Mouse (Mus musculus): ENCODE data around the gene Cttnbp2. TPM values are rescaled to one million over a fixed set of nuclear protein-coding genes. Genes with fewer than 3 reads are reported as not detected.
"Not testable (repeated sequence)": the region's sequence is repeated elsewhere in the genome, so short reads cannot be mapped to it uniquely, and the experiment has no call there.

The Cttnbp2 gene
- polyA plus RNA-seq, 1 experiment from 2014 or later: 13.6 TPM

GRCm38 (mm10) chr6:18415961-18416360 is 98.7 kb downstream of the Cttnbp2 start:
- Histone ChIP-seq H3K4me3 (ENCODE audit: low read depth, low read length) (no peak overlapping the region), H3K27ac (ENCODE audit: low read depth, low read length) (no peak overlapping the region), H3K4me2 (no peak overlapping the region), H3K36me3 (ENCODE audit: control insufficient read depth, insufficient read depth, low read length) (no peaks in the 10 kb centered on the region), H3K9me3 (ENCODE audit: control insufficient read depth, low read length) (no peaks in the 10 kb centered on the region), H3K27me3 (ENCODE audit: control insufficient read depth, insufficient read depth, low read length) (no peaks in the 10 kb centered on the region), H3K9ac (ENCODE audit: low read length) (no peak overlapping the region), H3K4me1 (ENCODE audit: control insufficient read depth, insufficient read depth, low read length) (no peaks in the 10 kb centered on the region)
- ATAC-seq (ENCODE audit: low FRiP score) (no peak), DNase-seq (ENCODE audit: low spot score, missing footprints) (peak; percentile 4)
- WGBS: 83% methylated on average over 4 of the region's 4 CpGs

- Histone ChIP-seq H3K9me3 (ENCODE audit: control insufficient read depth, low read length) (no peaks in the 10 kb centered on the region), H3K4me3 (ENCODE audit: low read depth, low read length) (no peak overlapping the region), H3K9ac (ENCODE audit: low read length) (no peak overlapping the region), H3K36me3 (ENCODE audit: control insufficient read depth, insufficient read depth, low read length) (no peaks in the 10 kb centered on the region), H3K4me2 (no peak overlapping the region), H3K4me1 (ENCODE audit: control insufficient read depth, insufficient read depth, low read length) (no peaks in the 10 kb centered on the region), H3K27ac (ENCODE audit: low read depth, low read length) (no peak overlapping the region), H3K27me3 (ENCODE audit: control insufficient read depth, insufficient read depth, low read length) (no peaks in the 10 kb centered on the region)
- ATAC-seq (ENCODE audit: low FRiP score) (no peak), DNase-seq (ENCODE audit: low spot score, missing footprints) (no peak)
- 97% methylated on average over 1 of the region's 1 CpGs for WGBS
Observed at GRCm38 (mm10) chr6:18411505-18412225, 103.0 kb downstream of the Cttnbp2 start.

GRCm38 (mm10) chr6:18408445-18408844 is 106.2 kb downstream of the Cttnbp2 start:
- 92% methylated on average over 7 of the region's 7 CpGs for WGBS
- ATAC-seq (ENCODE audit: low FRiP score) (no peak), DNase-seq (ENCODE audit: low spot score, missing footprints) (no peak)
- no peak overlapping the region for H3K4me2 ChIP-seq
- no peaks in the 10 kb centered on the region; the same call in 1 of the 2 replicates for H3K36me3 ChIP-seq (ENCODE audit: control insufficient read depth, insufficient read depth, low read length)
- H3K4me1 ChIP-seq (ENCODE audit: control insufficient read depth, insufficient read depth, low read length): no peaks in the 10 kb centered on the region
- H3K9me3 ChIP-seq (ENCODE audit: control insufficient read depth, low read length): no peaks in the 10 kb centered on the region
- no peak overlapping the region for H3K27ac ChIP-seq (ENCODE audit: low read depth, low read length)
- H3K4me3 ChIP-seq (ENCODE audit: low read depth, low read length): no peak overlapping the region
- no peaks in the 10 kb centered on the region for H3K27me3 ChIP-seq (ENCODE audit: control insufficient read depth, insufficient read depth, low read length)
- no peak overlapping the region for H3K9ac ChIP-seq (ENCODE audit: low read length)

GRCm38 (mm10) chr6:18401066-18401674 is 113.5 kb downstream of the Cttnbp2 start:
- H3K36me3 ChIP-seq (ENCODE audit: control insufficient read depth, insufficient read depth, low read length): no peaks in the 10 kb centered on the region; the same call in 1 of the 2 replicates
- ATAC-seq (ENCODE audit: low FRiP score): 0 out of 2 replicates have a peak, but pooled peaks have one; percentile 42
- no peaks in the 10 kb centered on the region for H3K9me3 ChIP-seq (ENCODE audit: control insufficient read depth, low read length)
- 86% methylated on average over 1 of the region's 1 CpGs for WGBS
- H3K4me2 ChIP-seq: no peak overlapping the region
- no peak overlapping the region for H3K27ac ChIP-seq (ENCODE audit: low read depth, low read length)
- no peaks in the 10 kb centered on the region; the same call in 1 of the 2 replicates for H3K4me1 ChIP-seq (ENCODE audit: control insufficient read depth, insufficient read depth, low read length)
- no peak overlapping the region for H3K9ac ChIP-seq (ENCODE audit: low read length)
- no peak overlapping the region for H3K4me3 ChIP-seq (ENCODE audit: low read depth, low read length)
- no peak for DNase-seq (ENCODE audit: low spot score, missing footprints)
- H3K27me3 ChIP-seq (ENCODE audit: control insufficient read depth, insufficient read depth, low read length): no peaks in the 10 kb centered on the region

GRCm38 (mm10) chr6:18381380-18381779 is 133.3 kb downstream of the Cttnbp2 start:
- Histone ChIP-seq H3K4me2 (no peak overlapping the region), H3K4me1 (ENCODE audit: control insufficient read depth, insufficient read depth, low read length) (no peaks in the 10 kb centered on the region), H3K4me3 (ENCODE audit: low read depth, low read length) (no peak overlapping the region), H3K36me3 (ENCODE audit: control insufficient read depth, insufficient read depth, low read length) (no peaks in the 10 kb centered on the region), H3K27ac (ENCODE audit: low read depth, low read length) (no peak overlapping the region), H3K9ac (ENCODE audit: low read length) (no peak overlapping the region), H3K27me3 (ENCODE audit: control insufficient read depth, insufficient read depth, low read length) (no peaks in the 10 kb centered on the region), H3K9me3 (ENCODE audit: control insufficient read depth, low read length) (no peaks in the 10 kb centered on the region)
- DNase-seq (ENCODE audit: low spot score, missing footprints): no peak
- no peak for ATAC-seq (ENCODE audit: low FRiP score)
- 86% methylated on average over 2 of the region's 2 CpGs for WGBS

GRCm38 (mm10) chr6:18380300-18381202 is 134.1 kb downstream of the Cttnbp2 start:
- H3K9me3 ChIP-seq (ENCODE audit: control insufficient read depth, low read length): no peaks in the 10 kb centered on the region
- no peak overlapping the region for H3K4me3 ChIP-seq (ENCODE audit: low read depth, low read length)
- H3K9ac ChIP-seq (ENCODE audit: low read length): no peak overlapping the region
- H3K27ac ChIP-seq (ENCODE audit: low read depth, low read length): no peak overlapping the region
- DNase-seq (ENCODE audit: low spot score, missing footprints): no peak
- no peaks in the 10 kb centered on the region for H3K4me1 ChIP-seq (ENCODE audit: control insufficient read depth, insufficient read depth, low read length)
- no peak for ATAC-seq (ENCODE audit: low FRiP score)
- no peaks in the 10 kb centered on the region for H3K27me3 ChIP-seq (ENCODE audit: control insufficient read depth, insufficient read depth, low read length)
- H3K36me3 ChIP-seq (ENCODE audit: control insufficient read depth, insufficient read depth, low read length): no peaks in the 10 kb centered on the region
- WGBS: 85% methylated on average over 13 of the region's 13 CpGs
- no peak overlapping the region for H3K4me2 ChIP-seq

- not testable (repeated sequence) for DNase-seq (ENCODE audit: low spot score, missing footprints); H3K9me3 ChIP-seq (ENCODE audit: control insufficient read depth, low read length); H3K27ac ChIP-seq (ENCODE audit: low read depth, low read length); H3K4me3 ChIP-seq (ENCODE audit: low read depth, low read length); H3K27me3 ChIP-seq (ENCODE audit: control insufficient read depth, insufficient read depth, low read length); ATAC-seq (ENCODE audit: low FRiP score); H3K4me1 ChIP-seq (ENCODE audit: control insufficient read depth, insufficient read depth, low read length); H3K4me2 ChIP-seq; H3K9ac ChIP-seq (ENCODE audit: low read length); H3K36me3 ChIP-seq (ENCODE audit: control insufficient read depth, insufficient read depth, low read length)
- WGBS: 82% methylated on average over 2 of the region's 2 CpGs
Observed at GRCm38 (mm10) chr6:18377755-18378154, 136.9 kb downstream of the Cttnbp2 start.

- WGBS: 82% methylated on average over 4 of the region's 4 CpGs
Observed at GRCm38 (mm10) chr6:18374744-18375143, 139.9 kb downstream of the Cttnbp2 start.

GRCm38 (mm10) chr6:18373652-18374051 is 141.0 kb downstream of the Cttnbp2 start:
- no peak for DNase-seq (ENCODE audit: low spot score, missing footprints)
- H3K4me1 ChIP-seq (ENCODE audit: control insufficient read depth, insufficient read depth, low read length): no peaks in the 10 kb centered on the region
- no peak overlapping the region for H3K9ac ChIP-seq (ENCODE audit: low read length)
- H3K27me3 ChIP-seq (ENCODE audit: control insufficient read depth, insufficient read depth, low read length): no peaks in the 10 kb centered on the region
- no peak for ATAC-seq (ENCODE audit: low FRiP score)
- no peaks in the 10 kb centered on the region for H3K9me3 ChIP-seq (ENCODE audit: control insufficient read depth, low read length)
- no peak overlapping the region for H3K4me2 ChIP-seq
- H3K27ac ChIP-seq (ENCODE audit: low read depth, low read length): no peak overlapping the region
- no peak overlapping the region for H3K4me3 ChIP-seq (ENCODE audit: low read depth, low read length)
- no peaks in the 10 kb centered on the region for H3K36me3 ChIP-seq (ENCODE audit: control insufficient read depth, insufficient read depth, low read length)
- WGBS: 79% methylated on average over 1 of the region's 1 CpGs

More at GRCm38 (mm10) chr6:18374744-18375143, 139.9 kb downstream of the Cttnbp2 start:
- no peak for DNase-seq (ENCODE audit: low spot score, missing footprints)
- Histone ChIP-seq H3K4me2 (no peak overlapping the region), H3K27me3 (ENCODE audit: control insufficient read depth, insufficient read depth, low read length) (no peaks in the 10 kb centered on the region), H3K9me3 (ENCODE audit: control insufficient read depth, low read length) (no peaks in the 10 kb centered on the region), H3K27ac (ENCODE audit: low read depth, low read length) (no peak overlapping the region), H3K4me3 (ENCODE audit: low read depth, low read length) (no peak overlapping the region), H3K36me3 (ENCODE audit: control insufficient read depth, insufficient read depth, low read length) (no peaks in the 10 kb centered on the region), H3K9ac (ENCODE audit: low read length) (no peak overlapping the region), H3K4me1 (ENCODE audit: control insufficient read depth, insufficient read depth, low read length) (no peaks in the 10 kb centered on the region)
- no peak for ATAC-seq (ENCODE audit: low FRiP score)
